Mouse (Mus musculus) A20 (cell line): ENCODE data around the gene Dusp18.
"Not testable (repeated sequence)": the region's sequence is repeated elsewhere in the genome, so short reads cannot be mapped to it uniquely, and the experiment has no call there.

Experiments
- DNase-seq: peaks from one replicate; pipeline ENCODE4 v3.0.0-alpha.2; 2011; ENCODE audit warnings: low read depth, low spot score

Dusp18 gene

GRCm38 (mm10) chr11:3893970-3894369 lies 1.1 kb upstream of the Dusp18 start:
- DNase-seq: no peak

- DNase-seq: no peak
Observed at GRCm38 (mm10) chr11:3895458-3895857, 418 bp downstream of the Dusp18 start.

- no peak for DNase-seq
Observed at GRCm38 (mm10) chr11:3895933-3896332, 893 bp downstream of the Dusp18 start.

GRCm38 (mm10) chr11:3900296-3900695 lies 5.3 kb downstream of the Dusp18 start:
- DNase-seq: no peak

GRCm38 (mm10) chr11:3902516-3902915 lies 7.5 kb downstream of the Dusp18 start:
- no peak for DNase-seq

- no peak for DNase-seq
Observed at GRCm38 (mm10) chr11:3903046-3903445, 8.0 kb downstream of the Dusp18 start.

GRCm38 (mm10) chr11:3904673-3905072 lies 9.6 kb downstream of the Dusp18 start:
- no peak for DNase-seq

- DNase-seq: no peak
Observed at GRCm38 (mm10) chr11:3905446-3905845, 10.4 kb downstream of the Dusp18 start.

GRCm38 (mm10) chr11:3909236-3909635 lies 14.2 kb downstream of the Dusp18 start:
- DNase-seq: no peak

GRCm38 (mm10) chr11:3910513-3911310 lies 15.7 kb downstream of the Dusp18 start:
- peak; percentile 14 for DNase-seq

GRCm38 (mm10) chr11:3911440-3911839 lies 16.4 kb downstream of the Dusp18 start:
- DNase-seq: not testable (repeated sequence)

- DNase-seq: no peak
Observed at GRCm38 (mm10) chr11:3912100-3912874, 17.2 kb downstream of the Dusp18 start.

GRCm38 (mm10) chr11:3912875-3913271 lies 17.8 kb downstream of the Dusp18 start:
- DNase-seq: no peak

- DNase-seq: peak; percentile 38
Observed at GRCm38 (mm10) chr11:3913316-3914108, 18.5 kb downstream of the Dusp18 start.

- peak; percentile 61 for DNase-seq
Observed at GRCm38 (mm10) chr11:3914109-3914840, 19.2 kb downstream of the Dusp18 start, which contains the start of gene Slc35e4. TSS of gene Slc35e4 (minus strand) at chr11:3914664.

- peak; percentile 40 for DNase-seq
Observed at GRCm38 (mm10) chr11:3918738-3919137, 23.7 kb downstream of the Dusp18 start.

GRCm38 (mm10) chr11:3920476-3920875 lies 25.4 kb downstream of the Dusp18 start:
- no peak for DNase-seq

GRCm38 (mm10) chr11:3921281-3921850 lies 26.3 kb downstream of the Dusp18 start:
- DNase-seq: peak; percentile 56

GRCm38 (mm10) chr11:3922115-3922514 lies 27.1 kb downstream of the Dusp18 start:
- no peak for DNase-seq

GRCm38 (mm10) chr11:3922731-3923130 lies 27.7 kb downstream of the Dusp18 start:
- no peak for DNase-seq

- no peak for DNase-seq
Observed at GRCm38 (mm10) chr11:3925916-3926315, 30.9 kb downstream of the Dusp18 start.
